Mouse (Mus musculus) retina, postnatal 1 day (tissue): Measurements from ENCODE around the gene Tmem158.

Experiments
- DNase-seq: peaks from one replicate; pipeline ENCODE4 v3.0.0-alpha.2; 2012

Tmem158 gene

GRCm38 (mm10) chr9:123243988-123244387 lies 16.6 kb downstream of the Tmem158 start:
- no peak for DNase-seq

GRCm38 (mm10) chr9:123241191-123241590 lies 19.4 kb downstream of the Tmem158 start:
- no peak for DNase-seq

GRCm38 (mm10) chr9:123240751-123241150 lies 19.8 kb downstream of the Tmem158 start:
- DNase-seq = no peak

GRCm38 (mm10) chr9:123240271-123240670 lies 20.3 kb downstream of the Tmem158 start:
- DNase-seq = no peak

- no peak for DNase-seq
These were observed 20.9 kb downstream of the Tmem158 start for GRCm38 (mm10) chr9:123239651-123240050.

- no peak for DNase-seq
These were observed 22.1 kb downstream of the Tmem158 start for GRCm38 (mm10) chr9:123238256-123239045.

- no peak for DNase-seq
These were observed 22.8 kb downstream of the Tmem158 start for GRCm38 (mm10) chr9:123237739-123238138.

GRCm38 (mm10) chr9:123235621-123236020 lies 24.9 kb downstream of the Tmem158 start:
- no peak for DNase-seq

GRCm38 (mm10) chr9:123229826-123230225 lies 30.7 kb downstream of the Tmem158 start:
- DNase-seq = no peak

GRCm38 (mm10) chr9:123228671-123229070 lies 31.9 kb downstream of the Tmem158 start:
- DNase-seq = no peak

- no peak for DNase-seq
These were observed 33.3 kb downstream of the Tmem158 start for GRCm38 (mm10) chr9:123227106-123227750.

GRCm38 (mm10) chr9:123224863-123225431 lies 35.6 kb downstream of the Tmem158 start:
- no peak for DNase-seq

- no peak for DNase-seq
These were observed 40.7 kb downstream of the Tmem158 start for GRCm38 (mm10) chr9:123219826-123220225.

- DNase-seq = no peak
These were observed 44.7 kb downstream of the Tmem158 start, which contains the start of gene Cdcp1 for GRCm38 (mm10) chr9:123215621-123216440. Gene Cdcp1, minus strand, starts transcription at chr9:123216038.

- DNase-seq = no peak
These were observed 47.2 kb downstream of the Tmem158 start for GRCm38 (mm10) chr9:123213371-123213770.
